Mouse (Mus musculus) MEL (cell line): Measurements from ENCODE around the gene Klf15. TPM values are rescaled to one million over a fixed set of nuclear protein-coding genes. Genes with fewer than 3 reads are reported as not detected.

Source experiments
- DNase-seq: peaks from one replicate; pipeline ENCODE4 v3.0.0; 2011; ENCODE audit warnings: low read depth, low spot score
- H3K27ac ChIP-seq: 2 replicates; pipeline ENCODE4 v1.5.1; 2012; ENCODE audit warnings: low read depth, mild to moderate bottlenecking, control low read depth, low read length, moderate library complexity; ENCODE audit not compliant: control insufficient read depth
- H3K27me3 ChIP-seq, 2 experiments: fragments of 150-350 bp in 1 of 2; sonication (generic) in 1 of 2; 2 replicates each; pipeline ENCODE4 v1.6.1; 2012; ENCODE audit warnings: low read length in 2 of 2, mild to moderate bottlenecking in 2 of 2, improper control_type of control experiment in 1 of 2, moderate library complexity in 1 of 2; ENCODE audit not compliant: insufficient read depth in 2 of 2, control insufficient read depth in 1 of 2
- H3K36me3 ChIP-seq, 2 experiments: 2 replicates each; pipeline ENCODE4 v1.6.1; 2012 to 2014; ENCODE audit warnings: low read length in 2 of 2, improper control_type of control experiment in 1 of 2, inconsistent platforms in 1 of 2, mild to moderate bottlenecking in 1 of 2; ENCODE audit not compliant: insufficient read depth in 2 of 2, control insufficient read depth in 1 of 2
- H3K4me1 ChIP-seq, 2 experiments: fragments of 150-350 bp in 1 of 2; sonication (generic) in 1 of 2; 2 replicates each; pipeline ENCODE4 v1.6.1; 2012; ENCODE audit warnings: low read length in 2 of 2, improper control_type of control experiment in 1 of 2, mild to moderate bottlenecking in 1 of 2; ENCODE audit not compliant: insufficient read depth in 2 of 2, control insufficient read depth in 1 of 2
- H3K4me3 ChIP-seq, 2 experiments: fragments of 150-350 bp in 1 of 2; sonication (generic) in 1 of 2; 2 replicates each; pipeline ENCODE4 v1.5.1; 2012; ENCODE audit warnings: low read depth in 2 of 2, low read length in 2 of 2, mild to moderate bottlenecking in 2 of 2, moderate library complexity in 2 of 2, control low read depth in 1 of 2, improper control_type of control experiment in 1 of 2; ENCODE audit not compliant: control insufficient read depth in 1 of 2, insufficient read depth in 1 of 2
- H3K79me2 ChIP-seq: 2 replicates; pipeline ENCODE4 v1.6.1; 2012; ENCODE audit warnings: mild to moderate bottlenecking, low read length, moderate library complexity; ENCODE audit not compliant: control insufficient read depth, poor library complexity, insufficient read depth
- H3K9ac ChIP-seq: 2 replicates; pipeline ENCODE4 v1.6.1; 2012; ENCODE audit warnings: low read depth, mild to moderate bottlenecking, control low read depth, low read length, moderate library complexity; ENCODE audit not compliant: control insufficient read depth, poor library complexity, severe bottlenecking
- H3K9me3 ChIP-seq: fragments of 150-350 bp; sonication (generic); replicated peaks from 2 replicates; pipeline ENCODE4 v1.6.1; 2012; ENCODE audit warnings: mild to moderate bottlenecking, low read length, improper control_type of control experiment, moderate library complexity; ENCODE audit not compliant: insufficient read depth
- BHLHE40 ChIP-seq: IDR thresholded peaks from 2 replicates; pipeline ENCODE4 v1.6.1; 2012; ENCODE audit warnings: low read depth, mild to moderate bottlenecking, inconsistent platforms, low read length, improper control_type of control experiment, borderline replicate concordance
- CTCF ChIP-seq, 3 experiments: IDR thresholded peaks in 2 of 3; conservative IDR thresholded peaks in 1 of 3; 2 replicates each; pipeline ENCODE4 v1.5.1; 2011 to 2012; ENCODE audit warnings: low read length in 3 of 3, low read depth in 2 of 3, mild to moderate bottlenecking in 2 of 3, improper control_type of control experiment in 1 of 3, inconsistent platforms in 1 of 3, mixed read lengths in 1 of 3, moderate library complexity in 1 of 3; ENCODE audit not compliant: control insufficient read depth in 1 of 3, insufficient read depth in 1 of 3, poor library complexity in 1 of 3, severe bottlenecking in 1 of 3
- E2F4 ChIP-seq: IDR thresholded peaks from 2 replicates; pipeline ENCODE4 v1.6.1; 2011; ENCODE audit warnings: low read depth, low read length, improper control_type of control experiment, borderline replicate concordance
- EP300 ChIP-seq, 2 experiments: IDR thresholded peaks; 2 replicates each; pipeline ENCODE4 v1.6.1; 2011; ENCODE audit warnings: improper control_type of control experiment in 2 of 2, low read length in 2 of 2, low read depth in 1 of 2, mild to moderate bottlenecking in 1 of 2
- GATA1 ChIP-seq: IDR thresholded peaks from 2 replicates; pipeline ENCODE4 v1.6.1; 2011; ENCODE audit warnings: low read depth, low read length, improper control_type of control experiment
- HCFC1 ChIP-seq: IDR thresholded peaks from 2 replicates; pipeline ENCODE4 v1.6.1; 2012; ENCODE audit warnings: low read depth, mild to moderate bottlenecking, inconsistent platforms, low read length, improper control_type of control experiment, moderate library complexity
- JUND ChIP-seq: IDR thresholded peaks from 2 replicates; pipeline ENCODE4 v1.6.1; 2011; ENCODE audit warnings: low read depth, mild to moderate bottlenecking, improper control_type of control experiment, low read length
- MAFK ChIP-seq: IDR thresholded peaks from 2 replicates; pipeline ENCODE4 v1.6.1; 2011; ENCODE audit warnings: low read depth, mild to moderate bottlenecking, low read length, improper control_type of control experiment, borderline replicate concordance
- MAX ChIP-seq: IDR thresholded peaks from 2 replicates; pipeline ENCODE4 v1.6.1; 2011; ENCODE audit warnings: low read length, improper control_type of control experiment
- MAZ ChIP-seq: IDR thresholded peaks from 2 replicates; pipeline ENCODE4 v1.6.1; 2012; ENCODE audit warnings: low read depth, mild to moderate bottlenecking, inconsistent platforms, low read length, improper control_type of control experiment
- MYB ChIP-seq: IDR thresholded peaks from 2 replicates; pipeline ENCODE4 v1.6.1; 2011; ENCODE audit warnings: mild to moderate bottlenecking, low read depth, low read length, improper control_type of control experiment
- MYC ChIP-seq: IDR thresholded peaks from 2 replicates; pipeline ENCODE4 v1.6.1; 2011; ENCODE audit warnings: low read depth, mild to moderate bottlenecking, low read length, improper control_type of control experiment, moderate library complexity
- NELFE ChIP-seq: IDR thresholded peaks from 2 replicates; pipeline ENCODE4 v1.6.1; 2011; ENCODE audit warnings: low read depth, low read length, improper control_type of control experiment
- NRF1 ChIP-seq: IDR thresholded peaks from 2 replicates; pipeline ENCODE4 v1.6.1; 2014; ENCODE audit warnings: low read depth, mild to moderate bottlenecking, inconsistent platforms, low read length, improper control_type of control experiment, moderate library complexity; ENCODE audit not compliant: poor library complexity, insufficient read depth, severe bottlenecking
- POLR2A ChIP-seq, 2 experiments: IDR thresholded peaks; 2 replicates each; pipeline ENCODE4 v1.6.1; 2011 to 2012; ENCODE audit warnings: low read length in 2 of 2, mild to moderate bottlenecking in 2 of 2, control low read depth in 1 of 2, improper control_type of control experiment in 1 of 2, low read depth in 1 of 2, moderate library complexity in 1 of 2; ENCODE audit not compliant: control insufficient read depth in 1 of 2, insufficient read depth in 1 of 2, poor library complexity in 1 of 2
- POLR2AphosphoS2 ChIP-seq: IDR thresholded peaks from 2 replicates; pipeline ENCODE4 v1.6.1; 2011; ENCODE audit warnings: low read length, improper control_type of control experiment
- POLR2AphosphoS5 ChIP-seq: IDR thresholded peaks from 2 replicates; pipeline ENCODE4 v1.6.1; 2012; ENCODE audit warnings: low read depth, borderline replicate concordance, mild to moderate bottlenecking, inconsistent platforms, low read length, moderate library complexity, mixed read lengths
- RAD21 ChIP-seq: IDR thresholded peaks from 2 replicates; pipeline ENCODE4 v1.6.1; 2011; ENCODE audit warnings: mild to moderate bottlenecking, low read depth, low read length, improper control_type of control experiment
- RCOR1 ChIP-seq: IDR thresholded peaks from 2 replicates; pipeline ENCODE4 v1.6.1; 2012; ENCODE audit warnings: low read depth, mild to moderate bottlenecking, inconsistent platforms, low read length, improper control_type of control experiment
- SIN3A ChIP-seq: IDR thresholded peaks from 2 replicates; pipeline ENCODE4 v1.6.1; 2012; ENCODE audit warnings: low read length, improper control_type of control experiment, inconsistent platforms
- SMC3 ChIP-seq: IDR thresholded peaks from 2 replicates; pipeline ENCODE4 v1.6.1; 2011; ENCODE audit warnings: low read depth, low read length, improper control_type of control experiment
- TAL1 ChIP-seq: IDR thresholded peaks from 2 replicates; pipeline ENCODE4 v1.6.1; 2012; ENCODE audit warnings: mild to moderate bottlenecking, inconsistent platforms, low read length, moderate library complexity, mixed read lengths
- UBTF ChIP-seq: IDR thresholded peaks from 2 replicates; pipeline ENCODE4 v1.6.1; 2012; ENCODE audit warnings: low read depth, mild to moderate bottlenecking, inconsistent platforms, low read length, improper control_type of control experiment, moderate library complexity, borderline replicate concordance; ENCODE audit not compliant: insufficient read depth
- USF2 ChIP-seq, 2 experiments: IDR thresholded peaks; 2 replicates each; pipeline ENCODE4 v1.6.1; 2011 to 2012; ENCODE audit warnings: improper control_type of control experiment in 2 of 2, low read length in 2 of 2, borderline replicate concordance in 1 of 2, inconsistent platforms in 1 of 2, low read depth in 1 of 2, mild to moderate bottlenecking in 1 of 2; ENCODE audit not compliant: insufficient read depth in 1 of 2
- ZKSCAN1 ChIP-seq: IDR thresholded peaks from 2 replicates; pipeline ENCODE4 v1.6.1; 2012; ENCODE audit warnings: low read depth, mild to moderate bottlenecking, inconsistent platforms, low read length, improper control_type of control experiment, moderate library complexity
- ZMIZ1 ChIP-seq: IDR thresholded peaks from 2 replicates; pipeline ENCODE4 v1.6.1; 2012; ENCODE audit warnings: low read depth, mild to moderate bottlenecking, inconsistent platforms, low read length, improper control_type of control experiment, moderate library complexity
- polyA plus RNA-seq, 2 experiments: library from polyadenylated mRNA; stranded (reverse) in 1 of 2; unstranded in 1 of 2; fragments of >175 nt in 1 of 2; fragments of >200 nt in 1 of 2; gene quantifications; 2 replicates each; pipeline versions ENCODE4 v1.2.1 to v1.2.4; 2012; ENCODE audit warnings: low replicate concordance in 2 of 2, low read depth in 1 of 2; ENCODE audit not compliant: insufficient read length in 2 of 2, insufficient read depth in 1 of 2, missing spikeins in 1 of 2
- total RNA-seq: library from RNA; depleted of rRNA; stranded (reverse); fragments of 300-350 nt; gene quantifications from 2 replicates; pipeline ENCODE4 v1.2.3, GENCODE M21; 2012

Gene Klf15
- total and polyA plus RNA-seq, 3 experiments: not detected

GRCm38 (mm10) chr6:90451512-90451911 is 10.9 kb upstream of the Klf15 start (continued):
- TF ChIP-seq NELFE (no peak), MAFK (no peak), ZMIZ1 (no peak)
- TF ChIP-seq, all 39 proteins: peak for 0

GRCm38 (mm10) chr6:90452603-90453002 is 9.8 kb upstream of the Klf15 start:
- Histone ChIP-seq H3K79me2 (no peaks in the 10 kb centered on the region), H3K9me3 (no peaks in the 10 kb centered on the region), H3K4me3 (no peak overlapping the region), H3K9ac (no peak overlapping the region)
- TF ChIP-seq MAFK (no peak), RCOR1 (no peak), SIN3A (no peak), MAX (no peak), RAD21 (no peak), MYB (no peak), MAZ (no peak), POLR2AphosphoS2 (no peak)
- TF ChIP-seq, all 39 proteins: peak for 0
- H3K36me3 ChIP-seq: no peaks in the 10 kb centered on the region
- no peak overlapping the region for H3K27ac ChIP-seq
- no peaks in the 10 kb centered on the region for H3K4me1 ChIP-seq
- H3K27me3 ChIP-seq: peaks cover 2 to 3% of the 10 kb centered on the region in 2 experiments; a peak in 2 of 4 replicates
- DNase-seq: no peak

GRCm38 (mm10) chr6:90453751-90454150 is 8.6 kb upstream of the Klf15 start:
- no peak for DNase-seq
- TF ChIP-seq POLR2AphosphoS2: no peak
- no peak for TF ChIP-seq TAL1
- no peak for TF ChIP-seq MAX
- no peak for TF ChIP-seq CTCF (IDR thresholded peaks at IDR 0.05 in 2 of 3, conservative IDR thresholded peaks at IDR 0.05 in 1 of 3; ENCODE audit: control insufficient read depth in 1 of 3, insufficient read depth in 1 of 3, low read depth in 2 of 3, low read length in 3 of 3, poor library complexity in 1 of 3, severe bottlenecking in 1 of 3)
- TF ChIP-seq USF2 (IDR thresholded peaks at IDR 0.05; ENCODE audit: borderline replicate concordance in 1 of 2, insufficient read depth in 1 of 2, low read depth in 1 of 2, low read length in 2 of 2): no peak
- TF ChIP-seq HCFC1: no peak
- no peak for TF ChIP-seq NRF1
- TF ChIP-seq UBTF: no peak
- no peak for TF ChIP-seq EP300 (IDR thresholded peaks at IDR 0.05; ENCODE audit: low read depth in 1 of 2, low read length in 2 of 2)
- no peak for TF ChIP-seq ZKSCAN1
- TF ChIP-seq SMC3: no peak
- TF ChIP-seq RAD21: no peak
- TF ChIP-seq GATA1: no peak
- TF ChIP-seq BHLHE40: no peak
- TF ChIP-seq POLR2AphosphoS5: no peak
- no peak for TF ChIP-seq JUND
- TF ChIP-seq MYC: no peak
- no peak for TF ChIP-seq E2F4
- no peak for TF ChIP-seq MYB
- TF ChIP-seq POLR2A (IDR thresholded peaks at IDR 0.05; ENCODE audit: control insufficient read depth in 1 of 2, insufficient read depth in 1 of 2, low read depth in 1 of 2, low read length in 2 of 2, poor library complexity in 1 of 2): no peak
- Histone ChIP-seq H3K27ac (no peak overlapping the region), H3K79me2 (no peaks in the 10 kb centered on the region), H3K36me3 (no peaks in the 10 kb centered on the region), H3K9me3 (no peaks in the 10 kb centered on the region), H3K27me3 (peaks cover 2 to 3% of the 10 kb centered on the region in 2 experiments; a peak in 2 of 4 replicates), H3K4me1 (no peaks in the 10 kb centered on the region), H3K4me3 (no peak overlapping the region), H3K9ac (no peak overlapping the region)
